Mouse (Mus musculus): ENCODE measurements at regions not wholly inside any gene's neighbourhood (a gene's known extent, or its start where the extent isn't known, plus 50 kb on each side); places are given as distances from the start of the nearest gene placed in this dataset.

DNA sequence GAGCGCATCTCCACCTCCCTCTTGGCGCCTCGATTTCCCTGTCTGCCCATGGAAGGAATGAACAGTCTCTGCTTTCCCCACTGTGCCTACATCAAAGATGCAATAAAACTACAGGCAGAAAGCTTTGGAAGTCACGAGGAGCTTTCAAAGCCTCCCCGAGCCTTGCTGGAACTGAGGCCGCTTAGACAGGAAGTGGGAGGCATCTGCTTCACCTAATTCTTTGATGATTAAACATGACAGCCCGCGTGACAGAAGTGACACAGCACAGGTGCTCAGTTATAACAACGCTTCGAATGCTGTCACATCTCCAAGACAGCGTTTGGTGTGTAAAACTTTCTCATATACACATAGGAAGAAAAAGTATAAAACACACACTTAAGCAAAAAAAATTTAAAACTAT is 85.7 kb downstream of the Asb1 start:
- H3K4me1 ChIP-seq (ENCODE audit: control insufficient read depth, insufficient read depth, low read depth, low read length) = peaks cover 3% of the 10 kb centered on the region; the same call in 1 of the 2 replicates
- no peak overlapping the region for H3K27ac ChIP-seq (ENCODE audit: low read depth, low read length)
- no peaks in the 10 kb centered on the region for H3K36me3 ChIP-seq (ENCODE audit: control insufficient read depth, insufficient read depth, low read length)
- no peak overlapping the region for H3K4me2 ChIP-seq (ENCODE audit: low read length)
- no peak overlapping the region for H3K9ac ChIP-seq (ENCODE audit: low read depth, low read length)
- no peak for ATAC-seq
- H3K4me3 ChIP-seq (ENCODE audit: low read length) = no peak overlapping the region
- no peaks in the 10 kb centered on the region for H3K27me3 ChIP-seq (replicated peaks; ENCODE audit: control insufficient read depth, insufficient read depth, low read length)
- no peaks in the 10 kb centered on the region for H3K9me3 ChIP-seq (ENCODE audit: control insufficient read depth, low read length)
- 84% methylated on average over 11 of the region's 11 CpGs for WGBS

- Histone ChIP-seq H3K4me3 (ENCODE audit: low read length) (no peak overlapping the region), H3K36me3 (ENCODE audit: control insufficient read depth, insufficient read depth, low read length) (no peaks in the 10 kb centered on the region), H3K4me1 (ENCODE audit: control insufficient read depth, insufficient read depth, low read depth, low read length) (no peaks in the 10 kb centered on the region), H3K9ac (ENCODE audit: low read depth, low read length) (no peak overlapping the region), H3K27ac (ENCODE audit: low read depth, low read length) (no peak overlapping the region), H3K27me3 (replicated peaks; ENCODE audit: control insufficient read depth, insufficient read depth, low read length) (no peaks in the 10 kb centered on the region), H3K4me2 (ENCODE audit: low read length) (no peak overlapping the region), H3K9me3 (ENCODE audit: control insufficient read depth, low read length) (no peaks in the 10 kb centered on the region)
- WGBS = 68% methylated on average over 12 of the region's 12 CpGs
- ATAC-seq = no peak
Measured at GRCm38 (mm10) chr1:91630206-91630605, 89.9 kb downstream of the Asb1 start.

- Histone ChIP-seq H3K36me3 (ENCODE audit: control insufficient read depth, insufficient read depth, low read length) (no peaks in the 10 kb centered on the region), H3K9ac (ENCODE audit: low read depth, low read length) (no peak overlapping the region), H3K4me2 (ENCODE audit: low read length) (no peak overlapping the region), H3K27me3 (replicated peaks; ENCODE audit: control insufficient read depth, insufficient read depth, low read length) (no peaks in the 10 kb centered on the region), H3K4me3 (ENCODE audit: low read length) (no peak overlapping the region), H3K27ac (ENCODE audit: low read depth, low read length) (no peak overlapping the region), H3K9me3 (ENCODE audit: control insufficient read depth, low read length) (no peaks in the 10 kb centered on the region), H3K4me1 (ENCODE audit: control insufficient read depth, insufficient read depth, low read depth, low read length) (no peaks in the 10 kb centered on the region)
- ATAC-seq = no peak
- WGBS = 81% methylated on average over 6 of the region's 6 CpGs
Measured at GRCm38 (mm10) chr1:91630871-91631410, 90.6 kb downstream of the Asb1 start.

DNA sequence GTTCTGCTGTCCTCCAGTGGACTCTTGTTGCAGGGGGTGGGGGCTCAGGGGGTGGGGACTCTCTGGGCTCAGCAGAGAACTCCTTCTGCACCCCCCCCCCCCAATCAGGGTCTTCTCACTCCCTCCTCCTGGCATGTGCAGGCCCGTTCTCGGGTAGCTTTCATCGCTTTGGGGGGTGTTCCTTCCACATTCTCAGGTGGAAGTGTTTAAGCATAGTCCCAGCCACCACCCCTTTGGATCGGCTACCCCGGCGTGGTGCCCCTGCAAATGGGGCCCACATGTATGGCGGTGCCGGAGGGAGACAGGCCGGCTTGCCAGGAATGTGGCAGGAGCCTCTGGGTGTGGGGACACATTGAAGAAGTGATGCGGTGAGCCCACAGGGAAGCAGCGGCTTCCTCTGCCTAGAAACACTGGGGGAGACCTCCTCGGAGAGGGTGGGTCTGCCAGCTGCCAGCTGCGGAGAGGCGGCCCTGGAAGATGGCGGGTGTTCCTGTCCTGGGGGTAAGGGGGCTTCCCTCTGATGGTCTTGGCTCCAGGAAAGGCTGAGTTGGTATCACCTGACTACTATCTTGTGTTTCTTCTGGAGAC is 92.7 kb downstream of the Asb1 start:
- H3K4me3 ChIP-seq (ENCODE audit: low read length) = no peak overlapping the region
- H3K27me3 ChIP-seq (replicated peaks; ENCODE audit: control insufficient read depth, insufficient read depth, low read length) = no peaks in the 10 kb centered on the region
- no peak overlapping the region for H3K27ac ChIP-seq (ENCODE audit: low read depth, low read length)
- 90% methylated on average over 15 of the region's 15 CpGs for WGBS
- H3K36me3 ChIP-seq (ENCODE audit: control insufficient read depth, insufficient read depth, low read length) = no peaks in the 10 kb centered on the region
- no peaks in the 10 kb centered on the region for H3K9me3 ChIP-seq (ENCODE audit: control insufficient read depth, low read length)
- no peaks in the 10 kb centered on the region for H3K4me1 ChIP-seq (ENCODE audit: control insufficient read depth, insufficient read depth, low read depth, low read length)
- ATAC-seq = no peak
- no peak overlapping the region for H3K9ac ChIP-seq (ENCODE audit: low read depth, low read length)
- no peak overlapping the region for H3K4me2 ChIP-seq (ENCODE audit: low read length)

DNA sequence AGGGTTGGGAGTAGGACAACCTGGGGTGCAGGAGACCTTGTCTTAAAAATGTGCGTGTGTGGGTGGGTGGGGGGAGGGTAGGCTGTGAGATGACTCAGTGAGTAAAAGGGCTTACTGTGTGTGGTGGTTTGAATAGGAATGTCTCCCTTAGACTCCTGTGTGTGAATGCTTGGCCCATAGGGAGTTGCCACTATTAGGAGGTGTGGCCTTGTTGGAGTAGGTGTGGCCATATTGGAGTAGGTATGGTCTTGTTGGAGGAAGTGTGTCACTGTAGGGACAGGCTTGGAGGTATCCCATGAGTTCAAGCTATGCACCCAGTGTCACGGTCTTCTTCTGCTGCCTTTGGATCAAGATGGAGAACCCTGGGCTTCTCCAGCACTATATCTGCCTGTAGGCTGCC is 96.2 kb downstream of the Asb1 start:
- no peak for ATAC-seq
- Histone ChIP-seq H3K9me3 (ENCODE audit: control insufficient read depth, low read length) (no peaks in the 10 kb centered on the region), H3K36me3 (ENCODE audit: control insufficient read depth, insufficient read depth, low read length) (no peaks in the 10 kb centered on the region), H3K9ac (ENCODE audit: low read depth, low read length) (no peak overlapping the region), H3K27me3 (replicated peaks; ENCODE audit: control insufficient read depth, insufficient read depth, low read length) (no peaks in the 10 kb centered on the region), H3K4me2 (ENCODE audit: low read length) (no peak overlapping the region), H3K4me1 (ENCODE audit: control insufficient read depth, insufficient read depth, low read depth, low read length) (no peaks in the 10 kb centered on the region), H3K4me3 (ENCODE audit: low read length) (no peak overlapping the region), H3K27ac (ENCODE audit: low read depth, low read length) (no peak overlapping the region)
- WGBS = 83% methylated on average over 2 of the region's 2 CpGs

- no peak overlapping the region for H3K27ac ChIP-seq (ENCODE audit: low read depth, low read length)
- H3K4me1 ChIP-seq (ENCODE audit: control insufficient read depth, insufficient read depth, low read depth, low read length) = no peaks in the 10 kb centered on the region
- no peak overlapping the region for H3K4me2 ChIP-seq (ENCODE audit: low read length)
- no peak overlapping the region for H3K4me3 ChIP-seq (ENCODE audit: low read length)
- no peak for ATAC-seq
- H3K27me3 ChIP-seq (replicated peaks; ENCODE audit: control insufficient read depth, insufficient read depth, low read length) = no peaks in the 10 kb centered on the region
- WGBS = 70% methylated on average over 5 of the region's 5 CpGs
- no peaks in the 10 kb centered on the region for H3K36me3 ChIP-seq (ENCODE audit: control insufficient read depth, insufficient read depth, low read length)
- H3K9me3 ChIP-seq (ENCODE audit: control insufficient read depth, low read length) = no peaks in the 10 kb centered on the region
- H3K9ac ChIP-seq (ENCODE audit: low read depth, low read length) = no peak overlapping the region
Measured at GRCm38 (mm10) chr1:91640551-91640950, 100.2 kb downstream of the Asb1 start.

- Histone ChIP-seq H3K4me3 (ENCODE audit: low read length) (no peak overlapping the region), H3K9me3 (ENCODE audit: control insufficient read depth, low read length) (no peaks in the 10 kb centered on the region), H3K36me3 (ENCODE audit: control insufficient read depth, insufficient read depth, low read length) (no peaks in the 10 kb centered on the region), H3K9ac (ENCODE audit: low read depth, low read length) (no peak overlapping the region), H3K4me2 (ENCODE audit: low read length) (no peak overlapping the region), H3K27ac (ENCODE audit: low read depth, low read length) (no peak overlapping the region), H3K4me1 (ENCODE audit: control insufficient read depth, insufficient read depth, low read depth, low read length) (no peaks in the 10 kb centered on the region), H3K27me3 (replicated peaks; ENCODE audit: control insufficient read depth, insufficient read depth, low read length) (no peaks in the 10 kb centered on the region)
- WGBS = 77% methylated on average over 13 of the region's 15 CpGs
- ATAC-seq = no peak
Measured at GRCm38 (mm10) chr1:91658991-91659441, 118.7 kb downstream of the Asb1 start.

- WGBS = 84% methylated on average over 8 of the region's 8 CpGs
- no peak overlapping the region for H3K4me2 ChIP-seq (ENCODE audit: low read length)
- H3K9ac ChIP-seq (ENCODE audit: low read depth, low read length) = no peak overlapping the region
- no peaks in the 10 kb centered on the region for H3K4me1 ChIP-seq (ENCODE audit: control insufficient read depth, insufficient read depth, low read depth, low read length)
- no peaks in the 10 kb centered on the region for H3K36me3 ChIP-seq (ENCODE audit: control insufficient read depth, insufficient read depth, low read length)
- H3K9me3 ChIP-seq (ENCODE audit: control insufficient read depth, low read length) = no peaks in the 10 kb centered on the region
- no peak overlapping the region for H3K27ac ChIP-seq (ENCODE audit: low read depth, low read length)
- no peak overlapping the region for H3K4me3 ChIP-seq (ENCODE audit: low read length)
- H3K27me3 ChIP-seq (replicated peaks; ENCODE audit: control insufficient read depth, insufficient read depth, low read length) = no peaks in the 10 kb centered on the region
- no peak for ATAC-seq
Measured at GRCm38 (mm10) chr1:91659486-91659885, 119.1 kb downstream of the Asb1 start.

- Histone ChIP-seq H3K4me3 (ENCODE audit: low read length) (no peak overlapping the region), H3K4me1 (ENCODE audit: control insufficient read depth, insufficient read depth, low read depth, low read length) (no peaks in the 10 kb centered on the region), H3K9ac (ENCODE audit: low read depth, low read length) (no peak overlapping the region), H3K27ac (ENCODE audit: low read depth, low read length) (no peak overlapping the region), H3K9me3 (ENCODE audit: control insufficient read depth, low read length) (no peaks in the 10 kb centered on the region), H3K4me2 (ENCODE audit: low read length) (no peak overlapping the region), H3K27me3 (replicated peaks; ENCODE audit: control insufficient read depth, insufficient read depth, low read length) (no peaks in the 10 kb centered on the region), H3K36me3 (ENCODE audit: control insufficient read depth, insufficient read depth, low read length) (no peaks in the 10 kb centered on the region)
- no peak for ATAC-seq
- WGBS = 95% methylated on average over 2 of the region's 2 CpGs
Measured at GRCm38 (mm10) chr1:91663289-91663688, 122.9 kb downstream of the Asb1 start.
